Mouse (Mus musculus) layer of hippocampus, adult 9-11 months (tissue): ENCODE results near the gene Lepr.

Source experiments
- DNase-seq: peaks from one replicate; pipeline ENCODE4 v3.0.0; 2022

Lepr gene

GRCm38 (mm10) chr4:101717367-101718121 lies at the start of gene Lepr:
Gene Lepr (plus strand): TSS chr4:101717404.
- DNase-seq, result no peak

GRCm38 (mm10) chr4:101669161-101669560 lies 48.0 kb upstream of the Lepr start:
- DNase-seq, result no peak

- DNase-seq, result no peak
Measured at GRCm38 (mm10) chr4:101669811-101670210, 47.4 kb upstream of the Lepr start.

GRCm38 (mm10) chr4:101674790-101675189 lies 42.4 kb upstream of the Lepr start:
- DNase-seq, result no peak

GRCm38 (mm10) chr4:101675726-101676125 lies 41.5 kb upstream of the Lepr start:
- no peak for DNase-seq

- DNase-seq, result no peak
Measured at GRCm38 (mm10) chr4:101682620-101683019, 34.6 kb upstream of the Lepr start.

GRCm38 (mm10) chr4:101683086-101683485 lies 34.1 kb upstream of the Lepr start:
- DNase-seq, result no peak

- DNase-seq, result no peak
Measured at GRCm38 (mm10) chr4:101684821-101685220, 32.4 kb upstream of the Lepr start.

- no peak for DNase-seq
Measured at GRCm38 (mm10) chr4:101686227-101686810, 30.9 kb upstream of the Lepr start.

- DNase-seq, result no peak
Measured at GRCm38 (mm10) chr4:101689241-101689640, 28.0 kb upstream of the Lepr start.

GRCm38 (mm10) chr4:101689645-101690044 lies 27.6 kb upstream of the Lepr start:
- DNase-seq, result no peak

- DNase-seq, result peak; percentile 61
Measured at GRCm38 (mm10) chr4:101692892-101693291, 24.3 kb upstream of the Lepr start.

- no peak for DNase-seq
Measured at GRCm38 (mm10) chr4:101694529-101694928, 22.7 kb upstream of the Lepr start.

- DNase-seq, result no peak
Measured at GRCm38 (mm10) chr4:101697236-101697635, 20.0 kb upstream of the Lepr start.

- DNase-seq, result no peak
Measured at GRCm38 (mm10) chr4:101699423-101699822, 17.8 kb upstream of the Lepr start.

GRCm38 (mm10) chr4:101700892-101701640 lies 16.1 kb upstream of the Lepr start:
- DNase-seq, result no peak

- no peak for DNase-seq
Measured at GRCm38 (mm10) chr4:101705325-101705724, 11.9 kb upstream of the Lepr start.

- no peak for DNase-seq
Measured at GRCm38 (mm10) chr4:101707234-101707633, 10.0 kb upstream of the Lepr start.

GRCm38 (mm10) chr4:101707953-101708352 lies 9.3 kb upstream of the Lepr start:
- DNase-seq, result no peak

- no peak for DNase-seq
Measured at GRCm38 (mm10) chr4:101710361-101710760, 6.8 kb upstream of the Lepr start.

- DNase-seq, result no peak
Measured at GRCm38 (mm10) chr4:101711100-101711499, 6.1 kb upstream of the Lepr start.

- no peak for DNase-seq
Measured at GRCm38 (mm10) chr4:101712563-101712962, 4.6 kb upstream of the Lepr start.

- DNase-seq, result no peak
Measured at GRCm38 (mm10) chr4:101715302-101715701, 1.9 kb upstream of the Lepr start.

GRCm38 (mm10) chr4:101715805-101716204 lies 1.4 kb upstream of the Lepr start:
- no peak for DNase-seq
